8 mouse cellular contexts compared by ENCODE assay signal in the genomic region with DNA sequence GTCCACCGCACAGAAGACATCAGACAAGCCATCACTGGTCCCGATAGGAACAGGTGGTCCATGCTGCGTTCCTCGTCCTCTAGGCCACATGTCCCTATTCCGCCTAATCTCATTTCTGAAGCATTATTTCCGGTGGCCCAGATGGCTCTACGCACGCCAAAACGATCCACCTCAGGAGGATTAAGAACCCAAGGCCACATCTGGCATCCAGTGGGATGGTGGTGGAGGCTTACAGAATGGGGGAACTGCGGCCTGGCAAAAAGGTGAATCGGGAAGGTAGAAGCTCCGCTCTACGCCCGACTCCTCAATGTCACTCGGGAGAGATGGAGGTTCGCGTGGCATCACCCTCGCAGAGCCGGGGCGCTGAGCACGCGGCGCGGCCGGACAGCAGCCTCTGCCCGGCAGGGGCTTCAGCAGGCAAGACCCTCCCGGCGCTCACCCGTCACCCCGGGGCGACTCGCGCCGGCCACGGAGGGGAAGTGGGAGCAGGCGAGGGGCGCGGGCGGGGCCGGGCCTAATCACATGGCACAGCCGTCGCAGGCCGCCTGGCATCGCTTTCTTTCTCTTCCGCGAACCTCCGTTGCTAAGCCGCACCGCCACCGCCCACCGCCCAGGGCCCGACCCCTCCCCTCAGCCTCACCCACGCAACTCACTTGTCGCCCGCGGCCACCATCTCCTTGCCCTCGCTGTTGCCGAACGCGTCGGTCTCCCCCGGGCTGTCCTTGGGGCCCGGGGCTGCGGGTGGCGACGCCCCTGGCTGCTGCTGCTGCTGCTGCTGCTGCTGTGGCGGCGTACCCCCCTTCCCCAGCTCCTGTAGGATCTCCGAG. TPM values are rescaled to one million over a fixed set of nuclear protein-coding genes. Genes with fewer than 3 reads are reported as not detected.
A peak's percentile ranks its signal among the peaks of the same experiment; 100 is the strongest.
DNase-seq lines count a peak whose midpoint lies in the region; ATAC-seq lines count a peak whose summit lies in the region.

No protein-coding gene starts in this region.

- no peaks in the 10 kb centered on the region for H3K27me3 ChIP-seq in embryonic facial prominence, embryonic 11.5 days (ENCODE audit: control insufficient read depth, insufficient read depth, low read length)
- H3K27me3 ChIP-seq in limb, embryonic 13.5 days = no peaks in the 10 kb centered on the region
- no peaks in the 10 kb centered on the region; the same call in 1 of the 2 replicates for H3K27me3 ChIP-seq in midbrain, embryonic 15.5 days (replicated peaks)

- peak overlapping the region; percentile 93 for H3K4me3 ChIP-seq in embryonic facial prominence, embryonic 11.5 days (ENCODE audit: low read depth, low read length)
- peak overlapping the region; percentile 96 for H3K4me3 ChIP-seq in limb, embryonic 13.5 days
- H3K4me3 ChIP-seq in midbrain, embryonic 15.5 days = peak overlapping the region; percentile 87

- peak overlapping the region; percentile 87 for H3K4me2 ChIP-seq in embryonic facial prominence, embryonic 11.5 days (ENCODE audit: low read depth, low read length)
- H3K4me2 ChIP-seq in limb, embryonic 13.5 days (replicated peaks) = peak overlapping the region; percentile 85
- peak overlapping the region; percentile 81 for H3K4me2 ChIP-seq in midbrain, embryonic 15.5 days

- H3K36me3 ChIP-seq in embryonic facial prominence, embryonic 11.5 days (replicated peaks; ENCODE audit: control insufficient read depth, insufficient read depth, low read depth, low read length) = no peaks in the 10 kb centered on the region
- H3K36me3 ChIP-seq in limb, embryonic 13.5 days = no peaks in the 10 kb centered on the region
- H3K36me3 ChIP-seq in midbrain, embryonic 15.5 days (replicated peaks) = no peaks in the 10 kb centered on the region

- under 1% methylated on average over 39 of the region's 69 CpGs for WGBS in embryonic facial prominence, embryonic 11.5 days
- under 1% methylated on average over 55 of the region's 69 CpGs for WGBS in limb, embryonic 13.5 days
- under 1% methylated on average over 62 of the region's 69 CpGs for WGBS in midbrain, embryonic 15.5 days

- H3K9me3 ChIP-seq in embryonic facial prominence, embryonic 11.5 days (replicated peaks; ENCODE audit: control insufficient read depth, low read length) = no peaks in the 10 kb centered on the region
- H3K9me3 ChIP-seq in limb, embryonic 13.5 days = no peaks in the 10 kb centered on the region
- no peaks in the 10 kb centered on the region for H3K9me3 ChIP-seq in midbrain, embryonic 15.5 days

- peak overlapping the region; percentile 90 for H3K27ac ChIP-seq in embryonic facial prominence, embryonic 11.5 days (replicated peaks; ENCODE audit: low read depth, low read length)
- peak overlapping the region; percentile 94 for H3K27ac ChIP-seq in limb, embryonic 13.5 days
- H3K27ac ChIP-seq in midbrain, embryonic 15.5 days = peak overlapping the region; percentile 98

- DNase-seq in 3134 (ENCODE audit: extremely low read depth, insufficient read length, low spot score) = peak; percentile 74
- DNase-seq in adrenal gland, postnatal 14 days = peak; percentile 76
- peak; percentile 65 for DNase-seq in embryonic facial prominence, embryonic 11.5 days (ENCODE audit: low spot score)
- DNase-seq in heart, adult 18-20 months = peak; percentile 74 to 76
- DNase-seq in kidney, adult 8-10 months = peak; percentile 30 to 46
- peak; percentile 73 to 81 for DNase-seq in spleen, adult 18-20 months

- ATAC-seq in embryonic facial prominence, embryonic 11.5 days (replicated peaks; ENCODE audit: insufficient number of reproducible peaks, low FRiP score, low TSS enrichment, low read depth) = no peak; the same call in none of the 2 replicates
- peak; percentile 4; the same call in 1 of the 2 replicates for ATAC-seq in limb, embryonic 13.5 days (ENCODE audit: low FRiP score, low read depth)
- ATAC-seq in midbrain, embryonic 15.5 days (replicated peaks) = peak; percentile 70

- no peaks in the 10 kb centered on the region for H3K4me1 ChIP-seq in embryonic facial prominence, embryonic 11.5 days (ENCODE audit: control insufficient read depth, insufficient read depth, low read length)
- peaks cover 19% of the 10 kb centered on the region for H3K4me1 ChIP-seq in limb, embryonic 13.5 days
- H3K4me1 ChIP-seq in midbrain, embryonic 15.5 days = peaks cover 20% of the 10 kb centered on the region

- peak overlapping the region; percentile 90 for H3K9ac ChIP-seq in embryonic facial prominence, embryonic 11.5 days (replicated peaks; ENCODE audit: low read length)
- peak overlapping the region; percentile 94 for H3K9ac ChIP-seq in limb, embryonic 13.5 days
- peak overlapping the region; percentile 95 for H3K9ac ChIP-seq in midbrain, embryonic 15.5 days

RNA-seq across cellular contexts. Expression of gene Gls, which starts 0.9 kb away (rescaled TPM):
- total RNA-seq in adrenal gland, postnatal 14 days (2021) = 95.3 and 112 TPM in 2 replicates
- polyA plus RNA-seq in embryonic facial prominence, embryonic 11.5 days (2014; fragmentation: Nextera tagmentation; extraction: Ambion mirVana) = 25.9 and 28.2 TPM in 2 replicates
- total RNA-seq in heart, adult 18-20 months (2021) = 10 to 100 TPM; 86.2 to 98.2 TPM
- 22.6 and 24.8 TPM in 2 replicates for polyA plus RNA-seq in limb, embryonic 13.5 days (2015; fragmentation: Nextera tagmentation; extraction: Ambion mirVana)
- polyA plus RNA-seq in midbrain, embryonic 15.5 days (2015; fragmentation: Nextera tagmentation; extraction: Ambion mirVana) = 35.7 and 38.9 TPM in 2 replicates
